Mouse (Mus musculus) heart, postnatal 0 days (tissue): ENCODE results near the gene Gatm. TPM values are rescaled to one million over a fixed set of nuclear protein-coding genes. Genes with fewer than 3 reads are reported as not detected.

Experiments used
- ATAC-seq: fragments of 200-750 bp; cut with Nextera tagmentation; 2 replicates; pipeline ENCODE4 v1.8.0; 2017; ENCODE audit warnings: low read depth, moderate number of reproducible peaks, moderate library complexity; ENCODE audit not compliant: insufficient read depth
- DNase-seq: peaks from one replicate; pipeline ENCODE4 v3.0.0-alpha.2; 2016; ENCODE audit warnings: low spot score
- H3K27ac ChIP-seq: fragments of 300-500 bp; sonication (generic); 2 replicates; pipeline ENCODE4 v1.5.1; 2014; ENCODE audit warnings: low read depth, mild to moderate bottlenecking
- H3K27me3 ChIP-seq: fragments of 300-500 bp; sonication (generic); 2 replicates; pipeline ENCODE4 v1.6.1; 2014; ENCODE audit warnings: low read length, mixed read lengths; ENCODE audit not compliant: control insufficient read depth, insufficient read depth
- H3K36me3 ChIP-seq: fragments of 300-500 bp; sonication (generic); replicated peaks from 2 replicates; pipeline ENCODE4 v1.6.1; 2014; ENCODE audit warnings: low read length, mixed read lengths; ENCODE audit not compliant: control insufficient read depth, insufficient read depth
- H3K4me1 ChIP-seq: fragments of 300-500 bp; sonication (generic); 2 replicates; pipeline ENCODE4 v1.6.1; 2014; ENCODE audit warnings: antibody characterized with exemption; ENCODE audit not compliant: control insufficient read depth, insufficient read depth
- H3K4me2 ChIP-seq: fragments of 300-500 bp; sonication (generic); 2 replicates; pipeline ENCODE4 v1.6.1; 2014; ENCODE audit warnings: low read depth, mild to moderate bottlenecking, low read length, moderate library complexity
- H3K4me3 ChIP-seq: fragments of 300-500 bp; sonication (generic); 2 replicates; pipeline ENCODE4 v1.5.1; 2014; ENCODE audit warnings: low read depth, low read length
- H3K9ac ChIP-seq: fragments of 300-500 bp; sonication (generic); replicated peaks from 2 replicates; pipeline ENCODE4 v1.6.1; 2014; ENCODE audit warnings: low read depth, low read length, mixed read lengths
- H3K9me3 ChIP-seq: fragments of 300-500 bp; sonication (generic); replicated peaks from 2 replicates; pipeline ENCODE4 v1.6.1; 2016; ENCODE audit warnings: low read length; ENCODE audit not compliant: control insufficient read depth
- CTCF ChIP-seq: IDR thresholded peaks from 2 replicates; pipeline ENCODE4 v1.5.1; 2016; ENCODE audit warnings: antibody characterized with exemption, control low read depth, low read depth
- EP300 ChIP-seq: IDR thresholded peaks from 2 replicates; pipeline ENCODE4 v1.6.1; 2016; ENCODE audit warnings: antibody characterized with exemption, low read depth
- WGBS: fragments of 180-500 bp; shearing (Covaris S2); extraction: QIAGEN DNeasy Blood & Tissue Kit; methylation state at CpG from one replicate; pipeline ENCODE4 v1.1.7; 2014; 5-methylcytosine and 5-hydroxymethylcytosine counted together
- polyA plus RNA-seq: library from polyadenylated mRNA; unstranded; fragments of >200 nt; fragmentation: Nextera tagmentation; extraction: Ambion mirVana; gene quantifications from 2 replicates; pipeline ENCODE4 v1.2.1, GENCODE M21; 2015
- total RNA-seq: library from RNA; depleted of rRNA; stranded (reverse); fragments of >200 nt; gene quantifications from 2 replicates; pipeline ENCODE4 v1.2.3, GENCODE M21; 2014; ENCODE audit warnings: low replicate concordance

The Gatm gene
- total and polyA plus RNA-seq, 2 experiments from 2014 or later: 3.7 to 6.0 TPM

DNA sequence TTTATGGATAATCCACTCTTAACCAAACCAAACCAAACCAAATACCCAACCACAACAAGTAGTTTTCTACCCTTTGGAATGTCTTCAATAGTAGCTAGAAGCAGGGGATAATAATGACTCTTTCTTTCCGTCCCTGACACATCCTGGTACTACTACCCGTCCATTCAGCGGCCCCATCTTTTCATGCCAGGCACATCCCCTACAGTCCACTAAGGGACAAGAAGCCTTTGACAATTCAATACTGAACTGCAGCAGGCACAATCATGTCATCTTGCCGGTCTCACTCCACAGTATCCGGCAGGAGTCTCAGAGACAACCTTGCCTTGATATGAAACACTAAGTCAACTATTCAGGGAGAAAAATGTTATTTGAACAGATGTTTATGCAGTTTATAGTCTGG lies 5.3 kb downstream of the Gatm start:
- Histone ChIP-seq H3K9me3 (no peaks in the 10 kb centered on the region), H3K36me3 (no peaks in the 10 kb centered on the region), H3K9ac (no peak overlapping the region), H3K4me2 (no peak overlapping the region), H3K4me3 (no peak overlapping the region), H3K27me3 (peaks cover 4% of the 10 kb centered on the region), H3K4me1 (peaks cover 3% of the 10 kb centered on the region; the same call in 1 of the 2 replicates), H3K27ac (no peak overlapping the region)
- 76% methylated on average over 5 of the region's 5 CpGs for WGBS
- ATAC-seq: no peak
- TF ChIP-seq CTCF (no peak), EP300 (no peak)
- no peak for DNase-seq

DNA sequence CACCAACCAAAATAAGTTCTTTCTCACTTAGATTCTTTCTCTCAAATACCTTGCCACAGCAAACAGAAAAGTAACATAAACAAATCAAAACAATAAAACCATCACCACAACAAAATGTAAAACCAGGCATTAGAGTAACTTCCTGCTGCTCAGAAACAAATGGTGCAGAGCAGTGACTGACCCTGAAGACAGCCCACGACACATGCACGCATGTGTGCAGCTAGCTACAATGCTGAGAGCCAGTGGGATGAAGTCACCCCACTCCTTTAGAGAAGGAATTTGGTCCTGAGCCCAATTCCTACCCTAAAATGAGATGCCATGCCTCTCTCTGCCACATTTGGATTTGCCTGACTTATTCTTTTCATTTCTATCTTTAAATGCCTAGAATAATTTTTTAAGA lies 9.7 kb downstream of the Gatm start:
- DNase-seq (no peak), ATAC-seq (no peak)
- H3K9me3 ChIP-seq: no peaks in the 10 kb centered on the region
- no peaks in the 10 kb centered on the region for H3K4me1 ChIP-seq
- H3K4me2 ChIP-seq: no peak overlapping the region
- 43% methylated on average over 2 of the region's 2 CpGs for WGBS
- no peak overlapping the region for H3K4me3 ChIP-seq
- TF ChIP-seq CTCF (no peak), EP300 (no peak)
- H3K27ac ChIP-seq: no peak overlapping the region
- H3K9ac ChIP-seq: no peak overlapping the region
- H3K27me3 ChIP-seq: no peaks in the 10 kb centered on the region
- H3K36me3 ChIP-seq: no peaks in the 10 kb centered on the region

DNA sequence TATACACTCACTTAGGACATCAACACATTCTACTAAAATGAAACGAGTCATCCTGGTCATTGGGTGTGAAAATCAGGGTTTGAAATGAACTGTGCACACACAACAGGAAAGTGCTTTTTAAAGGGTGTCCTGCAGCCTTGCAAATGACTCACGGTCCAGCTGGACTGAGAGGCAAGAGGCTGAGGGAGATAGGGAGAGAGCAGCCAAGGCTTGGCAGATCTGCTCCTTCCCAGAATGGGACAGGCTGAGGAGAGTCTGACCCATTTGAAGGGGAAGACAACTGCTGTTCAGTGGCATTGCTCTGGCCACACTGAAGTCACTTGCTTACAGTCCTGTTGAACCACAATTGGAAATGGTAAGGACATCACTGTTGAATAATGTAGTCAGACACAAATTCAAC lies 11.4 kb downstream of the Gatm start:
- no peak for TF ChIP-seq CTCF
- no peak for TF ChIP-seq EP300
- no peak for ATAC-seq
- Histone ChIP-seq H3K4me1 (no peaks in the 10 kb centered on the region), H3K4me3 (no peak overlapping the region), H3K27ac (no peak overlapping the region), H3K36me3 (no peaks in the 10 kb centered on the region), H3K9ac (no peak overlapping the region), H3K27me3 (no peaks in the 10 kb centered on the region), H3K9me3 (no peaks in the 10 kb centered on the region), H3K4me2 (no peak overlapping the region)
- DNase-seq: no peak
- WGBS: 49% methylated on average over 2 of the region's 2 CpGs

DNA sequence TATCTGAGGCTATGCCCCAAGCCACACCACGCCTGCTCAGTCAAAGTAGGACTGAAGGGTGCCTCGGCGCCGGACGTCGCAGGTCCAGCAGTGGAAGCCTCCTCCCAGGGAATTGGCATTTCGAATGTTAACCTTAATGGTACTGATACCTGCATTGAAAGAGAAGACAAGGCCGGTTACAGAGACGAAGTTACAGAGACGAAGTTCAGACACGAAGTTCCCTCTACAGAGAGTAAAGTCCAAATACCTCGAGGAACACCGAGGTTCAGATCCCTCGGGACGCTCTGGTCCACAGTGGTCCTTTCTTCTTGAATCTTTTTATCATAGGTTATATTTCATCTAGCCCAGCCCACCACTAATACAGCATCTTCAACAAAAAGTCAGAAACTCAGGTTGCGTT lies 15.6 kb downstream of the Gatm start:
- Histone ChIP-seq H3K27me3 (no peaks in the 10 kb centered on the region), H3K4me2 (no peak overlapping the region), H3K4me1 (no peaks in the 10 kb centered on the region), H3K9ac (no peak overlapping the region), H3K4me3 (no peak overlapping the region), H3K9me3 (no peaks in the 10 kb centered on the region), H3K27ac (no peak overlapping the region), H3K36me3 (no peaks in the 10 kb centered on the region)
- 84% methylated on average over 16 of the region's 16 CpGs for WGBS
- ATAC-seq: no peak
- TF ChIP-seq EP300: no peak
- no peak for TF ChIP-seq CTCF
- no peak for DNase-seq

DNA sequence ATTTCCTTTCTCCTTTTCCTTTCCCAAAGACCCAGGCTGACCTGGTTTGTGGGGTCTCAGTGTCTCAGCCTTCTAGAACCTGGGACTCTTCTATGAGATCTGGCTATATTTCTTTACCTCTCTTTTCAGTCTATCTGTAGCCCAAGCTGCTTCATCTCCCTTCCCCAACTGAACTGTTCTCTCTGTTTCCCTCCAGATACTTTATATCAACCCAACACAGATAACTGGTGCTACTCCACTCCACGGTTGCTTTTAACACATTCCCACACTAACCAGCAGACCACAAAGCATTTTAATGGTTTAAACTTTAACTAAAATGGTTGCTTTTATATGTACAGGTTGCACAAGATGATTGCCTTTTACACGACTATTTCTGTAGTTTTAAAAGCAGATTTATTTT lies 19.9 kb downstream of the Gatm start:
- Histone ChIP-seq H3K27ac (no peak overlapping the region), H3K4me1 (no peaks in the 10 kb centered on the region), H3K4me3 (no peak overlapping the region), H3K4me2 (no peak overlapping the region), H3K36me3 (no peaks in the 10 kb centered on the region), H3K9ac (no peak overlapping the region), H3K27me3 (no peaks in the 10 kb centered on the region), H3K9me3 (no peaks in the 10 kb centered on the region)
- no peak for ATAC-seq
- no peak for DNase-seq
- TF ChIP-seq CTCF (no peak), EP300 (no peak)
- 44% methylated on average over 2 of the region's 2 CpGs for WGBS

DNA sequence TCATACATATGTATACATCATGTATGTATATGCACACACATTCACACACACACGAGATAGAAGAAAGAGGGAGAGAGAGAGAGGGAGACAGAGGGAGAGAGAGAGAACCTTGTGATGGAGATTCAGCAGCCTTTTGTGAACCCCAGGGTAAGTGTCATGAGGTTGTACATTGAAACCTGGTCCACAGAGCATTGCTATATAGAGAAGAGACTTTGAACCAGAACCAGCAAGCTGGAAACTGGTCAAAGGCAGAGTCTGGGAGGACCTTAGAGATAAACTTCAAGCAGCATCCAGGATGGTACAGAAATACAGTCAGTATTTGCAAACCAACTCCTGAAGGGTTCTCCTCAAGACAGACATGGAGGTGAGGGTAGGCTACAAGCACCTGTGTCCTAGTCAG lies 20.8 kb downstream of the Gatm start:
- ATAC-seq (no peak), DNase-seq (no peak)
- Histone ChIP-seq H3K27ac (no peak overlapping the region), H3K4me3 (no peak overlapping the region), H3K4me1 (no peaks in the 10 kb centered on the region), H3K9ac (no peak overlapping the region), H3K36me3 (no peaks in the 10 kb centered on the region), H3K9me3 (no peaks in the 10 kb centered on the region), H3K4me2 (no peak overlapping the region), H3K27me3 (no peaks in the 10 kb centered on the region)
- TF ChIP-seq EP300 (no peak), CTCF (no peak)
- WGBS: 61% methylated on average over 1 of the region's 1 CpGs
